Mouse (Mus musculus) kidney, adult 2 months (tissue): ENCODE data around the gene Susd6.

Experiments
- CTCF ChIP-seq: fragments of 200-500 bp; conservative IDR thresholded peaks from 2 replicates; pipeline ENCODE4 v1.5.1; 2011; ENCODE audit warnings: low read depth, mild to moderate bottlenecking, control low read depth, low read length, moderate library complexity, mixed read lengths; ENCODE audit not compliant: insufficient read depth, insufficient read length
- POLR2A ChIP-seq: fragments of 200-500 bp; IDR thresholded peaks from one replicate; pipeline ENCODE4 v1.6.1; 2011; ENCODE audit warnings: low read depth, low read length, control low read depth

DNA sequence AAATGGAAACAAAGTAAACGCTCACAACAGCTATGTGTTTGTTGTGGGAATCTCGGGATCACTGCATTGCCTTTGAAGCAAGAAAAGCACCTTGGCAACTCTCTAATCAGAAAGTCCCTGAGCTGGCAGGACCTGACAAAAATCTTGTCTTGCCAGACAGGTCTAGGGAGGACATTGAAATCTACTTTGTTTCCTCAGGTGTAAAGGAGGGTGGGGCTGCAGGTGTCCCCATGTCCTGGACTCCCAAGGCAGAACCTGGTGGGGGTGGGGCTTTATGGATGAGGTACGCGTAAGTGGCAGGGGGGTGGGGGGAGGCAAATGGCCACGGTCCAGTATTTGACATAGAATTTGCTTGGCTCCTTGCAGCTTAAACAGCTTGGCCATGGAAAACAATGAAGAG lies 133.3 kb downstream of the Susd6 start:
- TF ChIP-seq POLR2A, result no peak
- TF ChIP-seq CTCF, result no peak
